Mouse (Mus musculus): ENCODE data around the gene B4galnt1.

DNA sequence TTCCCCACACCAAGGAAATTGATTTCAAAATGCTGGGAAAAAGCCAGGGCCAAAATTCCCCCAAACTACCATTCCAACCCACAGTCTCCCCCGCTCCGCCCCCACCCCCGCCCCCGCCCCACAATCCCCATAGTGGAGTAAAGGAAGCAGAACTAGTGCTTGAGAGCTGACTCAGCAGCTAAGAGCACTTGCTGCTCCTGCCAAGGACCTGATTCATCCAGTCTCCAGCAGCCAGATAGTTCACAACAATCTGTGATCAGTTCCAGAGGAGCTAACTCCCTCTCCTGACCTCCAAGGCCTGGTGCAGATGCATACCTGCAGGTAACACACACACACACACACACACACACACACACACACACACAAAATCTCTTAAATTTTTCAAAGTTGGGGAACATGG is 35.6 kb upstream of the B4galnt1 start:
- TF ChIP-seq FLI1 (IDR thresholded peaks at IDR 0.05; ENCODE audit: low read length) (no peak), GATA1 (IDR thresholded peaks at IDR 0.05; ENCODE audit: borderline replicate concordance, low read length) (no peak)
